Mouse (Mus musculus) brain, embryonic 14.5 days (tissue): Measurements from ENCODE around the gene Capn2. TPM values are rescaled to one million over a fixed set of nuclear protein-coding genes. Genes with fewer than 3 reads are reported as not detected.
A peak's percentile ranks its signal among the peaks of the same experiment; 100 is the strongest.

Experiments
- DNase-seq: peaks from one replicate; pipeline ENCODE4 v3.0.0-alpha.2; 2011; ENCODE audit warnings: low read depth
- CTCF ChIP-seq: fragments of 200-500 bp; IDR thresholded peaks from 2 replicates; pipeline ENCODE4 v1.5.1; 2012; ENCODE audit warnings: inconsistent platforms, mild to moderate bottlenecking, moderate library complexity, borderline replicate concordance; ENCODE audit not compliant: insufficient read depth, insufficient read length; ENCODE audit errors: extremely low read depth
- POLR2A ChIP-seq: fragments of 200-500 bp; IDR thresholded peaks from 2 replicates; pipeline ENCODE4 v1.6.1; 2012; ENCODE audit warnings: mild to moderate bottlenecking, inconsistent platforms, borderline replicate concordance; ENCODE audit not compliant: poor library complexity, insufficient read depth, insufficient read length, severe bottlenecking; ENCODE audit errors: extremely low read depth
- polyA plus RNA-seq: library from polyadenylated mRNA; depleted of rRNA; stranded (reverse); fragments of >200 nt; gene quantifications from 2 replicates; pipeline ENCODE4 v1.2.3, GENCODE M21; 2012

The Capn2 gene
- polyA plus RNA-seq, 1 experiment = 56.5 TPM

DNA sequence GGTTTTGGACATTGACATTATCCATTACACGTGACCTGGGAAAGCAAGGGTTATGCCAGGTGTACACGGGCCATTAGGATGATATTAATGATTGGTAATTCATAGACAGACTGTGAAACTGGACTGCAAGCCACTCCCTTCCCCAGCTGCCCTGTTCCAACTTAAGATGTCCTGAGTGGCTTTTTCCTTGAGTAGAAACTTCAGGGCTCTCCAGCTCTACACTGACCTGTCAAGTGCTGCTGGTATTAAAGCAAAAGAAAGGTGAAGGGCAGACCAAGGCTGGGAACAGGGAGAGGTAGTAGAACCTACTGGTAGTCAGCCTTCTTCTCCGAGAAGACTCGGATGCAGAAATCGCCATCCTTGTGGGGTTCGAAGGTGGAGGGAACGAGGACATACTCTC, 36.3 kb downstream of the Capn2 start:
- no peak for DNase-seq
- TF ChIP-seq POLR2A (no peak), CTCF (no peak)

DNA sequence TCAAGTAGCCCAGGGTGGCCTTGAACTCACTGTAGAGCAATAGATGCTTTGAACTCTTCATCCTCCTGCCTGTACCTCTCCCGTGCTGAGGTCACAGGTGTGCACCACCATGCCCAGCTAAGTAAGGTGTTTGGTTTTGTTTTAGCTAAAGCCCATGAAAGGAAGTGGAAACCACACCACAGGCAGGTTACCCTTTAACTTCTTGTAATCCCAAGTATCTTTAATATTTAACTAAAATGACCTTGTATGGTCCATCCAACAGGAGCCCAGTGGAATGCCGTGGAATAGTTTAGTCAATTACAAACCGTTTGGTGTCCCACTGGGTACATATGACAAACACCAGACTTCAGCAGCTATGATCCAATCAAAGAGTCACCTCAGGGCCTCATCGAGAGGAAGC, 38.5 kb downstream of the Capn2 start:
- DNase-seq = no peak
- no peak for TF ChIP-seq POLR2A
- TF ChIP-seq CTCF = no peak

DNA sequence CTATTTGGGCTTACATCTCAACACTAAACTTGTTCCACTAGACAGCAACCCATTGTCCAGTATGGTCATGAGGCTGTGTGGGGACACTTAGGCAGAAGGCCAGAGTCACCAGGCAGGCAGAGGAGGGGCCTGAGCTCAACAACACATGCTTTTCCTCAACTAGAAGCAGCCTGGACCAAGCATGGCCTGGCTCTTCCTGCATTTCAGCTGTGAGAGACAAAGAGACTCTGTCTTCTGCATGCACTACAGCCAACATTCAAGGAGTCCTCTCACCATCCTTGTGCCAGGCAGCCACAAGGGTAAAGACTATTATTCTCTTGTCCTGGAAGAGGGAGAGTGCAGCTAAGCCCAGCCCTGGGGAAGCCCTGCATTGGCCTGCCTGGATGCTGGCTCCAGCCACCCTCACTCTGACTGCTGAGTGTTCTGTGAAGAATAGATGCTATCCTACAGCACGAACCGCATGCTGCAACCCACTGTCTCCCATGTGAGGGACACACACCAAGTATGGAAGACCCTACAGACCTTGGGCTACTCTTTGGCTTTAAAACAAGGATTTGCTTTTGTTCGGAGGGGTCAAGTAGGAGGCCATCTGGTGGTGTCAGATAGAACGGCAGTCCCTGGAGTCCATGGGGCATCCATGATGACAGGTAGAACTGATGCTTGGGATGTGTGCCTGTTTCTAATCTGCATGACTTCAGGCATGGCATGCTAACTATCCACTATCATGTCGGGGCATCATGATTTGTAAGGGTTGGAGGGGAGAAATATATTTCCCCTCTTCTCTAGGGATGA, 42.2 kb downstream of the Capn2 start:
- DNase-seq = no peak
- TF ChIP-seq POLR2A (no peak), CTCF (peak; percentile 13; the same call in 1 of the 2 replicates)

DNA sequence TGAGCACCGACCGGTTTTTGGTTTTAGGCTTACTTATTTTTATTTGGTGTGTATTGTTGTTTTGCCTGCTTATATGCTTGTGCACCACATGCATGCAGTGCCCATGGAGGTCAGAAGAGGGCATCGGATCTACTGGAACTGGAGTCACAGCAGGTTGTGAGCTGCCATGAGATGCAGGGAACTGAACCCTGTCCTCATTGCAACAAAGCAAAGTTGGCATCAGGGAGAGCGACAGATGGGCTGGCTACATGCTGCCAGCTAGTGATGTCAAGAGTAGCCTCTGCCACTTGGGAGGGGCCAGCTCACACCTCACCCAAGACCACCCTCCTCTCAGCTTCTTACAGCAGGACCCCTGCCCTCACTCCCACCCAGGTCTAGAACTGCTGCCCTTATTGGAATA, 51.4 kb downstream of the Capn2 start:
- no peak for TF ChIP-seq CTCF
- TF ChIP-seq POLR2A = no peak

DNA sequence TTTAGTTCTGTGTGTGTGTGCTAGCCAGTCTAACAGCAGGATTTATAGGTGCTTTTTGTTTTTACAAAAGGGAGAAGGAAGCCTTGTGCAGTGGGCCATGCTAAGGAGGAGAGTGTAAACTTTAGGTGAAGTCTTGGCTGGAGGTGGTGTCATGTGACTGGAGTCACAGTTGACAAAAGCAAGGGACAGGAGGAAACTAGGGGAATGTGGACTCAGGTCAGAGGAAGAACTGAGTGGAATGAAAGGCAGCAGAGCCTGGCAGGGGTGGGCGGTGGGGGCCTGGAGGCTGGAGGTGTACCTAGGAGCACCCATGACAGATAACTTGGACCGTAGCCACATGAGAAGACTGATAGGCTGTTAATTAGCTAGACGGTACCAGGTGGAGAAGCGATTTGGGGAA, 52.1 kb downstream of the Capn2 start:
- DNase-seq = no peak
- no peak for TF ChIP-seq CTCF
- TF ChIP-seq POLR2A = no peak

More for the DNA sequence above, 51.4 kb downstream of the Capn2 start:
- peak; percentile 36 for DNase-seq

DNA sequence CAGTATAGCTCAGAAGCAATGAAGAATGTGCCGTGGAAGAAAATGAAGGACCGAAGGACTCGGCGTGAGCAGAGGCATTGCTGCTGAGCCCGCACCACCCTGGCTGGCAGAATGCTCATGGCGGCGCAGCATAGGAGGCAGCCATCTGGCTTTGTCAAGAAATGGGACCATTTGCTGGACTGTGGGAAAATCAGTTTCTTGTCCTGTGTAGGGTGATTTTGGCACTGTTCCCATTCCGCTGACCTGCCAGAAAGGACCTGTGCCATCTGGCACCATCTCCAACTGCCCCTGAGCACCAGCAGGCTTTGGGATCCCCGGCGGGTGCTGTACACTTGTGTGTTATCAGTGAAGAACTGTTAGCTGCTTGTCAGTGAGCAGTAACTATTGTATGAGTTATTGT, 55.6 kb downstream of the Capn2 start:
- peak; percentile 76 for DNase-seq
- TF ChIP-seq POLR2A (no peak), CTCF (no peak)

DNA sequence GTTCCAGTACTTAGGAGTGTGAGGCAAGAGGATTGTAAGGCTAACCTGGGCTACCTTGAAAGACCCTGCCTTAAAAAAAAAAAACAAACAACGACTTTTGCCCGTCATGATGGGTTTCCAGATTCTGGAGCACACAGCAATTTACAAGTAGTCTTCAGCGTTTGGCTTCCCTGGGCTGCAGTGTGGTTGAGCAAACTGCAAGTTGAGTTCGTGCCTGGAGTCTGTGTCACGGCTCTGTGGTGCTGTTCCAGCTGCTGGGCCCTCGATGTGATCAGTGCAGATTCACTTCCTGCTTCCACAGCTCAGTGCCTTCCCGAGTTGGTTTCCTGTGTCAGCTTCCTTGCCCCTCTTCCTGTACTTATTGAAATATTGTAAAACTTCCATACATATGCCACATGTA, 56.1 kb downstream of the Capn2 start:
- DNase-seq = peak; percentile 25
- no peak for TF ChIP-seq CTCF
- no peak for TF ChIP-seq POLR2A

DNA sequence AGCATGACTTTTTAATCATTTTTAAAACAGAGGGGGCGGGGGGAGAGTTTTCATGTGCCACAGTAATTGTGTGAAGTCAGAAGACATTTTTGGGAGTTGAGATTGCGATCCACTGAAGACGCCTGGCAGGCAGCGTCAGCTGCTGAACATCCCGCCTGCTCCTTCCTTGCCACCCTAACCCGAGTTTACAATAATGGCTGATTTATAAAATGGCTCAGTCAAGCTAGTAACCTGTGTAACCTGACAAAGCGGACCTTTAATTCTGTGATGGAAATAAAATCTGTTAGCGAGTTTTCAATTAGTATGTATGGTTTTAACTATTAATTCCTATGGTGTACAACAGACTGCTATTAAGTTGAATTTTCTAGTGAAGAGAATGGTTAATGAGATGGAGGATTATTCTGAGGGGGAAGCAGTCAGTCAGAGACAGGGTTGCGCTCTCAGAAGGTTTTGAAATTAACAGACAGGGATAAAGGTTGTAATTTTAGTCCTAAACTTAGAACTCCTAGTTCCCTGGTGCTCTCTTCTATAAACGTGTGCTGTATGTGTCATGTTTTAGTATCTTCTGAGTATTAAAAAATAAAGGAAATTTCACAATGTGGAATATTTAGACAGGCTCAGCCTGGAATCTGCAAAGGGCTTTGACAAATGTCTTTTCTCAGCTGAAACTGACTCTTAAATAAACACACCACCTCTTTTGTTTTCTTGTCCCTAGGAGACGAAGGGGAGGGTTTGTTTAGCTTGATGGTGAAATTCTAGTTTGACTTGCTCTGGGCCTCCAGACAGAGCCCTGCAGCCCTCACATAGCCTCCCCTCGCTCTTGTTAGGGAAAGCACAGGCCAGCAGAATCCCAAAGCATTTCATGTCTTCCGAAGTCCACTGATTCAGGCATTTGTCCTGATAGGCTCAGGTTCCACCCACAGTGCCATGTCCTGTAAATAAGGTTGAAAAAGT, 56.8 kb downstream of the Capn2 start:
- no peak for TF ChIP-seq POLR2A
- no peak for TF ChIP-seq CTCF
- no peak for DNase-seq

DNA sequence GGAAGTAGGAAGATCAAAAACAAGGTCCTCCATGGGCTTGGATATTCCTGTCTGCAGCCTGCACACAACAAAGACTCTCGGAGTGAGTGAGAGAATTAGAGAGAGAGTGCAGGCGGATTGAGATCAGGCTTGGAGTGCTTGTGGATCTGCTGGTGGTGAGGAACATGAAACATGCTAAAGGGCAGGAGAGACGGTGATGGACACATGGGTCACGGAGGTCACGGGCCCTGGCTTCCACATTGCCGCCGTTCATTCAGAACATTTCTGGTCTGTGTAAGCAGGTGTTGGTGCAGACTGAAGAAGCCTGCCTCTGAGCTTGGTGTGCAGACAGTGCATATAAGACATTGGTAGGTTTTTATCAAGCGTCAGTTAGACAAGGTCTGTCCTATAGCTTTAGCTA, 58.0 kb downstream of the Capn2 start:
- no peak for DNase-seq
- TF ChIP-seq POLR2A (no peak), CTCF (no peak)

DNA sequence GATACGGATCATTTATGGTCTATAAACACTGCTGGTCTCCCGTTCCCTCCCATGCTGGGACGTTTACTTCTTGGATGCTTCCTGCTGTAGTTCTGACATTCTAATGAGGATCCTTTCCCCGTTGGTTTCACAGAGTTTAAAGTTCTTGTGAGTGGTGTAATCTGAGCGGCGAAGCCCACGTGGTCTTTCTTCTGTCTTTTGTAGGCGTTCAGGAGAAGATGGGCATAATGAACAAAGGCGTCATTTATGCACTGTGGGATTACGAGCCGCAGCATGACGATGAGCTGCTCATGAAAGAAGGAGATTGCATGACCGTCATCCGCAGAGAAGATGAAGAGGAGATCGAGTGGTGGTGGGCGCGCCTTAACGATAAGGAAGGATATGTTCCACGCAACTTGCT, 58.9 kb downstream of the Capn2 start:
- DNase-seq = no peak
- TF ChIP-seq POLR2A (no peak), CTCF (no peak)

DNA sequence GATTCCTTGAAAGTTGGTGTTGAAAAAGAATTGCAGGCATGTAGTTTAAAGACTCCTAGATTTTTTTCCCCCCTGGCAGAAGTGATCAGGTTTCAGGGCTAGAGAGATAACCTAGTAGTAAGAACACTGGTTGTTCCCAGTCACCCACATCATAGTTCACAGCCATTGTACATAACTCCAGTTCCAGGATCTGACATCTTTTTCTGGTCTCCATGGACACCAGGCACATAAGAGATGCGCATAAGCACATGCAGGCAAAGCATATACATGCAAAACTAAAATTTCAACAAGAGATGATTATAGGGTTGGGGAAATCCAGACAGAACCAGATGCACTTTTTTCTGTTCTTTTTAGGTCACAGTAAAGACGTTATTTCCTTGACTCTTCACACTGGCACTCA, 62.3 kb downstream of the Capn2 start:
- TF ChIP-seq POLR2A (no peak), CTCF (no peak)
- DNase-seq = no peak

DNA sequence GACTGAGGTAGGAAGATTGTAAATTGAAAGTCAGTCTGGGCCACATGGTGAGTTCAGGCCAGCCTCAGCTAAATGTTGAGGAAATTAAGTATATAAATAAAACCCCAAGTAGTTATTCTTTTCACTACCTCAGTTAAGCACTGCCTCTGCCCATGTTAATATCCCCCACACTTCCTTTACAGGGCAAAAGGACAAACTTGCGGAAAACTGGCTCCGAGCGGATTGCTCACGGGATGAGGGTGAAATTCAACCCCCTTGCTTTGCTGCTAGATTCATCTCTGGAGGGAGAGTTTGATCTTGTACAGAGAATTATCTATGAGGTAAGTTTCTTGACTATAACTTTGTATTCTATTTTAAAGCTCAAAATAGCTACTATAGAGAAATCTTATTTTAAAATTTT, 64.9 kb downstream of the Capn2 start:
- DNase-seq = no peak
- TF ChIP-seq CTCF = no peak
- no peak for TF ChIP-seq POLR2A
